Mouse (Mus musculus): ENCODE measurements at regions not wholly inside any gene's neighbourhood (a gene's known extent, or its start where the extent isn't known, plus 50 kb on each side); places are given as distances from the start of the nearest gene placed in this dataset.

GRCm38 (mm10) chr3:149358570-149359193 is 368.3 kb upstream of the Adgrl2 start:
- 23% methylated on average over 6 of the region's 6 CpGs for WGBS
- H3K4me2 ChIP-seq, result peak overlapping the region; percentile 32
- peaks cover 15% of the 10 kb centered on the region for H3K4me1 ChIP-seq
- H3K27ac ChIP-seq, result peak overlapping the region; percentile 48
- H3K4me3 ChIP-seq, result no peak overlapping the region
- ATAC-seq (replicated peaks), result peak; percentile 57
- H3K36me3 ChIP-seq (replicated peaks), result no peaks in the 10 kb centered on the region
- peak overlapping the region; percentile 10; the same call in 1 of the 2 replicates for H3K9ac ChIP-seq
- no peaks in the 10 kb centered on the region for H3K27me3 ChIP-seq (replicated peaks)
- no peaks in the 10 kb centered on the region for H3K9me3 ChIP-seq

GRCm38 (mm10) chr3:149357903-149358569 is 367.7 kb upstream of the Adgrl2 start:
- Histone ChIP-seq H3K4me1 (peaks cover 15% of the 10 kb centered on the region), H3K4me2 (peak overlapping the region; percentile 32), H3K27me3 (replicated peaks) (no peaks in the 10 kb centered on the region), H3K27ac (peak overlapping the region; percentile 48), H3K4me3 (no peak overlapping the region), H3K9me3 (no peaks in the 10 kb centered on the region), H3K9ac (peak overlapping the region; percentile 10; the same call in 1 of the 2 replicates), H3K36me3 (replicated peaks) (no peaks in the 10 kb centered on the region)
- ATAC-seq (replicated peaks), result peak; percentile 69
- WGBS, result 37% methylated on average over 14 of the region's 14 CpGs

- H3K4me3 ChIP-seq, result no peak overlapping the region
- H3K9me3 ChIP-seq, result no peaks in the 10 kb centered on the region
- no peak overlapping the region for H3K27ac ChIP-seq
- no peaks in the 10 kb centered on the region for H3K27me3 ChIP-seq (replicated peaks)
- H3K4me1 ChIP-seq, result peaks cover 15% of the 10 kb centered on the region
- ATAC-seq (replicated peaks), result peak; percentile 34; the same call in 1 of the 2 replicates
- 61% methylated on average over 2 of the region's 2 CpGs for WGBS
- H3K9ac ChIP-seq, result no peak overlapping the region
- no peak overlapping the region for H3K4me2 ChIP-seq
- H3K36me3 ChIP-seq (replicated peaks), result no peaks in the 10 kb centered on the region
Measured at GRCm38 (mm10) chr3:149357121-149357520, 366.8 kb upstream of the Adgrl2 start.

GRCm38 (mm10) chr3:149355362-149355761 is 365.0 kb upstream of the Adgrl2 start:
- no peak for ATAC-seq (replicated peaks)
- WGBS, result 93% methylated on average over 11 of the region's 11 CpGs

GRCm38 (mm10) chr3:149353958-149354357 is 363.6 kb upstream of the Adgrl2 start:
- no peak for ATAC-seq (replicated peaks)
- WGBS, result 92% methylated on average over 5 of the region's 5 CpGs
- H3K9me3 ChIP-seq, result no peaks in the 10 kb centered on the region

More at GRCm38 (mm10) chr3:149355362-149355761, 365.0 kb upstream of the Adgrl2 start:
- Histone ChIP-seq H3K27me3 (replicated peaks) (no peaks in the 10 kb centered on the region), H3K4me3 (no peak overlapping the region), H3K4me2 (no peak overlapping the region), H3K9ac (no peak overlapping the region), H3K36me3 (replicated peaks) (no peaks in the 10 kb centered on the region), H3K27ac (no peak overlapping the region), H3K4me1 (peaks cover 15% of the 10 kb centered on the region), H3K9me3 (no peaks in the 10 kb centered on the region)

GRCm38 (mm10) chr3:149352546-149352945 is 362.2 kb upstream of the Adgrl2 start:
- no peak for ATAC-seq (replicated peaks)
- peaks cover 3% of the 10 kb centered on the region; the same call in 1 of the 2 replicates for H3K4me1 ChIP-seq
- no peaks in the 10 kb centered on the region for H3K9me3 ChIP-seq
- H3K27ac ChIP-seq, result no peak overlapping the region
- no peak overlapping the region for H3K9ac ChIP-seq
- no peaks in the 10 kb centered on the region for H3K36me3 ChIP-seq (replicated peaks)
- H3K4me2 ChIP-seq, result no peak overlapping the region
- H3K4me3 ChIP-seq, result no peak overlapping the region
- no peaks in the 10 kb centered on the region for H3K27me3 ChIP-seq (replicated peaks)
- WGBS, result 83% methylated on average over 6 of the region's 6 CpGs

More at GRCm38 (mm10) chr3:149353958-149354357, 363.6 kb upstream of the Adgrl2 start:
- Histone ChIP-seq H3K4me2 (no peak overlapping the region), H3K27ac (no peak overlapping the region), H3K27me3 (replicated peaks) (no peaks in the 10 kb centered on the region), H3K36me3 (replicated peaks) (no peaks in the 10 kb centered on the region), H3K4me3 (no peak overlapping the region), H3K4me1 (peaks cover 15% of the 10 kb centered on the region), H3K9ac (no peak overlapping the region)

- Histone ChIP-seq H3K4me2 (no peak overlapping the region), H3K36me3 (replicated peaks) (no peaks in the 10 kb centered on the region), H3K4me1 (no peaks in the 10 kb centered on the region), H3K27ac (no peak overlapping the region), H3K27me3 (replicated peaks) (no peaks in the 10 kb centered on the region), H3K9me3 (no peaks in the 10 kb centered on the region), H3K9ac (no peak overlapping the region), H3K4me3 (no peak overlapping the region)
- 81% methylated on average over 6 of the region's 6 CpGs for WGBS
- ATAC-seq (replicated peaks), result no peak
Measured at GRCm38 (mm10) chr3:149349731-149350130, 359.4 kb upstream of the Adgrl2 start.

- no peak for ATAC-seq (replicated peaks)
- H3K9ac ChIP-seq, result no peak overlapping the region
- no peaks in the 10 kb centered on the region for H3K4me1 ChIP-seq
- H3K4me2 ChIP-seq, result no peak overlapping the region
- no peaks in the 10 kb centered on the region for H3K36me3 ChIP-seq (replicated peaks)
- WGBS, result 44% methylated on average over 9 of the region's 9 CpGs
- H3K27ac ChIP-seq, result no peak overlapping the region
- H3K9me3 ChIP-seq, result no peaks in the 10 kb centered on the region
- no peaks in the 10 kb centered on the region for H3K27me3 ChIP-seq (replicated peaks)
- H3K4me3 ChIP-seq, result no peak overlapping the region
Measured at GRCm38 (mm10) chr3:149349211-149349697, 358.9 kb upstream of the Adgrl2 start.

GRCm38 (mm10) chr3:149348459-149348971 is 358.2 kb upstream of the Adgrl2 start:
- Histone ChIP-seq H3K4me2 (no peak overlapping the region), H3K27me3 (replicated peaks) (no peaks in the 10 kb centered on the region), H3K4me1 (no peaks in the 10 kb centered on the region), H3K27ac (no peak overlapping the region), H3K36me3 (replicated peaks) (no peaks in the 10 kb centered on the region), H3K9ac (no peak overlapping the region), H3K9me3 (no peaks in the 10 kb centered on the region), H3K4me3 (no peak overlapping the region)
- 67% methylated on average over 1 of the region's 1 CpGs for WGBS
- no peak for ATAC-seq (replicated peaks)

- 57% methylated on average over 6 of the region's 6 CpGs for WGBS
- Histone ChIP-seq H3K27ac (no peak overlapping the region), H3K9ac (no peak overlapping the region), H3K4me1 (no peaks in the 10 kb centered on the region), H3K27me3 (replicated peaks) (no peaks in the 10 kb centered on the region), H3K4me3 (no peak overlapping the region), H3K9me3 (no peaks in the 10 kb centered on the region), H3K4me2 (no peak overlapping the region), H3K36me3 (replicated peaks) (no peaks in the 10 kb centered on the region)
- no peak for ATAC-seq (replicated peaks)
Measured at GRCm38 (mm10) chr3:149347241-149347992, 357.1 kb upstream of the Adgrl2 start.

GRCm38 (mm10) chr3:149342511-149342910 is 352.2 kb upstream of the Adgrl2 start:
- Histone ChIP-seq H3K9ac (no peak overlapping the region), H3K4me1 (no peaks in the 10 kb centered on the region), H3K27ac (no peak overlapping the region), H3K4me2 (no peak overlapping the region), H3K27me3 (replicated peaks) (no peaks in the 10 kb centered on the region), H3K9me3 (no peaks in the 10 kb centered on the region), H3K4me3 (no peak overlapping the region), H3K36me3 (replicated peaks) (no peaks in the 10 kb centered on the region)
- no peak for ATAC-seq (replicated peaks)
- WGBS, result 62% methylated on average over 6 of the region's 6 CpGs

- Histone ChIP-seq H3K36me3 (replicated peaks) (no peaks in the 10 kb centered on the region), H3K4me2 (no peak overlapping the region), H3K4me3 (no peak overlapping the region), H3K9me3 (no peaks in the 10 kb centered on the region), H3K9ac (no peak overlapping the region), H3K4me1 (no peaks in the 10 kb centered on the region), H3K27me3 (replicated peaks) (no peaks in the 10 kb centered on the region), H3K27ac (no peak overlapping the region)
- no peak for ATAC-seq (replicated peaks)
- WGBS, result 90% methylated on average over 3 of the region's 3 CpGs
Measured at GRCm38 (mm10) chr3:149339374-149339753, 349.0 kb upstream of the Adgrl2 start.

All from midbrain, embryonic 15.5 days (tissue).